Mouse (Mus musculus) thymus, adult 2 months (tissue): Measurements from ENCODE around the gene Epha2.

Experiments
- CTCF ChIP-seq: fragments of 200-500 bp; IDR thresholded peaks from 2 replicates; pipeline ENCODE4 v1.5.1; 2012; ENCODE audit warnings: mild to moderate bottlenecking, control low read depth, low read length, moderate library complexity, borderline replicate concordance; ENCODE audit not compliant: control insufficient read depth, poor library complexity, insufficient read depth; ENCODE audit errors: extremely low read depth
- POLR2A ChIP-seq: fragments of 200-500 bp; IDR thresholded peaks from 2 replicates; pipeline ENCODE4 v1.6.1; 2012; ENCODE audit warnings: mild to moderate bottlenecking, low read length, control low read depth, moderate library complexity; ENCODE audit not compliant: control insufficient read depth, poor library complexity, insufficient read depth; ENCODE audit errors: extremely low read depth

DNA sequence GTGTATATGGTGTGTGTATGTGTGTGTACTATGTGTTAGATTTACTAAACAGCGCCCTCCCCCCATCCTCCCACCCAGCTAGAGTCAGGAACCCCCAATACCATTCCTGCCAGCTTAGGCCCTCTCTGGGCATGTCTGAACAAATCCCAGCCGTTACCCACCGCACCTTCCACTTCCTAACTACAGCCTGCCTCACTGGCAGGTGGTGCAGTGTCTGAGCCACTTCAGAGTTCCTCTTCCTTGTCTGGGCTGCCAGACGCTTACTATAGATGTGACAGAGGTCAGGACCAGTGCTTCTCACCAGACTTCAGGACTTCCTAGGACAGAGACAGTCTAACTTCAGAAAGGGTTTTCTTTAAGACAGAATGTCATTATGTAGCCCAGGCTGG, 3.2 kb downstream of the Epha2 start:
- TF ChIP-seq CTCF (no peak), POLR2A (no peak)
